Mouse (Mus musculus) megakaryocyte, embryonic 14.5 days (primary cell): ENCODE results near the gene Dop1b.

Experiments used
- FLI1 ChIP-seq: IDR thresholded peaks from 2 replicates; pipeline ENCODE4 v1.6.1; 2012; ENCODE audit warnings: low read length, inconsistent platforms, mixed read lengths
- GATA1 ChIP-seq: IDR thresholded peaks from 3 replicates; pipeline ENCODE4 v1.6.1; 2012; ENCODE audit warnings: mixed read lengths, low read length, inconsistent platforms, borderline replicate concordance

DNA sequence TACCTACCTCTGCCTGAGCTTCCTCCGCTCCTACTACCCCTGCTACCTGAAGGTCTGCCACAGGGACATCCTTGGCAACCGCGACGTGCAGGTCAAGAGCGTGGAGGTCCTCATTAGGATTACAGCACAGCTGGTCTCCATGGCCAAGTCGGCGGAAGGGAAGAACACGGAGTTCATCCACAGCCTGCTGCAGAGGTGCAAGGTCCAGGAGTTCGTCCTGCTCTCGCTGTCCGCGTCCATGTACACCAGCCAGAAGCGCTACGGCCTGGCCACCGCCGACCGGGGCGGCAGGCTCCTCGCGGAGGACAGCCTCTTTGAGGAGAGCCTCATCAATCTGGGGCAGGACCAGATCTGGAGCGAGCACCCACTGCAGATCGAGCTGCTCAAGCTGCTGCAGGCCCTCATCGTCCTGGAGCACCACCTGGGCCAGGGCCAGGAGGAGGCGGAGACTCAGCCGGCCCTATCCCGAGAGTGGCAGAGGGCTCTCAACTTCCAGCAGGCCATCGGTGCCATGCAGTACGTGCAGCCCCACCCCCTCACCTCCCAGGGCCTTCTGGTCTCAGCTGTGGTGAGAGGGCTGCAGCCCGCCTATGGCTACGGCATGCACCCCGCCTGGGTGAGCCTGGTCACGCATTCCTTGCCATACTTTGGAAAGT is 58.7 kb downstream of the Dop1b start:
- TF ChIP-seq GATA1 (no peak), FLI1 (no peak)
